Mouse (Mus musculus) testis, postnatal 10 days (tissue): Measurements from ENCODE around the gene Hdgfl2.

ENCODE experiments used
- DNase-seq: peaks from one replicate; pipeline ENCODE4 v3.0.0; 2021; ENCODE audit warnings: low spot score

Gene Hdgfl2

DNA sequence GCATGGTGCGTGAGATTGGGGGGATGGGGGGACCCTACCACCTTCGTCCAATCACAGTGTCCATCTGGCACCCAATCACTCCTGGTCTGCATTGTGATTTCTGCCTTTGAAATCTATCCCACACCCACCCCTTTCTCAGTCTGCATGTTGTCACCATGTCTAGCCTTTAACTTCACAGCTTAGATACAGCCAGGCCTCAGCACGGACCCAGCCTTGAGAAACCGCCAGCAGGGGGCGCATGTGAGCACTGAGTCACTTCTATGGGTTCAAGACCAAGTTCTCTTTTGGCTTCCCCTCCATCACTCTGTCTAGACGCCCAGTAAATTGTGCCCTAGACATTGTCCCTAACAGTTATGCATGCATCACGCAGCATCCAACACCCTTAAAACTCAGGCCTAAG is 52.4 kb downstream of the Hdgfl2 start:
- peak; percentile 90 for DNase-seq

DNA sequence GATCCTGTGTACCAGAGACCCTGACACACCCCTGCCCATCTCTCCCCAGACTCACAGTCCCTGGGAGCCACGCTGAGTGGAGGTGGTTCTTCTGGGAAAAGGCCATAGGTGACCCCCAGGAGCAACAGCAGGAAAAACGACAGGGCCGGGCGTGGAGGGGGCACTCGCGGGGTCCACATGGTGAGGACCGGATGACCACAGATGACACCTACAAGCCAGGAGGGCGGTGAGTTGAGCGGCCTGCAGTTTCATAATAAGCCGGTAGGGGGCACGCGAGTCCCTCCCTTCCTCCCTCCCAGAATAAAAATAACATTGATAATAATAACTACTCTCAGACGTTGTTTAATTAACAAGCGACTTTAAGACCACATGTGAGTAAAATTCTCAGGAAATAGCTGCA is 53.2 kb downstream of the Hdgfl2 start:
- peak; percentile 85 for DNase-seq

- peak; percentile 68 for DNase-seq
These were observed 54.3 kb downstream of the Hdgfl2 start for GRCm38 (mm10) chr17:56133457-56134363.

GRCm38 (mm10) chr17:56134463-56134971 is 55.1 kb downstream of the Hdgfl2 start:
- DNase-seq = peak; percentile 87

- DNase-seq = no peak
These were observed 57.1 kb downstream of the Hdgfl2 start for GRCm38 (mm10) chr17:56136558-56136957.

GRCm38 (mm10) chr17:56137839-56138613 is 58.6 kb downstream of the Hdgfl2 start:
- no peak for DNase-seq

DNA sequence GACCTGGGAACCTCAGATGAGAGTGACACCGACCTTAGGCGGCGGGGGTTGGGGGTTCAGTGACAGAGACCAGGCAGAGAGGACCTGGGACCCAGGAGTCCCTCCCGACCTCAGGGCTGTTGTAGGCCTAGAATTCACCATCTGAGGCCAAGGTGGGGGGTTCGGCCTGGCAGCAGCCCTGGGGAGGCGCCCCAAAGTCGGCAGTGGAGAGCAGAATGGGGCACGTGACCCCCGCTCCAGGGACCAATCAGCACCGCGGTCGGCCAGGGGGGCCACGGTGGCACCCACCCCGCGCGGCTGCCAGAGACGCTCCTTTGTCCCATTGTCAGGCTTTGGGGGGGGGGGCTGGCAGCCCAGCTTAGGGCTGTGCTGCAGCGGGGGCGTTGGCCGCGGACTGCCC is 59.9 kb downstream of the Hdgfl2 start:
- DNase-seq = no peak

- DNase-seq = peak; percentile 84
These were observed 60.6 kb downstream of the Hdgfl2 start, which contains the start of gene Sema6b for GRCm38 (mm10) chr17:56139858-56140595. Gene Sema6b (minus strand): TSS chr17:56140343.

GRCm38 (mm10) chr17:56141702-56142605 is 62.5 kb downstream of the Hdgfl2 start:
- peak; percentile 70 for DNase-seq

- DNase-seq = no peak
These were observed 65.1 kb downstream of the Hdgfl2 start for GRCm38 (mm10) chr17:56144546-56144945.

DNA sequence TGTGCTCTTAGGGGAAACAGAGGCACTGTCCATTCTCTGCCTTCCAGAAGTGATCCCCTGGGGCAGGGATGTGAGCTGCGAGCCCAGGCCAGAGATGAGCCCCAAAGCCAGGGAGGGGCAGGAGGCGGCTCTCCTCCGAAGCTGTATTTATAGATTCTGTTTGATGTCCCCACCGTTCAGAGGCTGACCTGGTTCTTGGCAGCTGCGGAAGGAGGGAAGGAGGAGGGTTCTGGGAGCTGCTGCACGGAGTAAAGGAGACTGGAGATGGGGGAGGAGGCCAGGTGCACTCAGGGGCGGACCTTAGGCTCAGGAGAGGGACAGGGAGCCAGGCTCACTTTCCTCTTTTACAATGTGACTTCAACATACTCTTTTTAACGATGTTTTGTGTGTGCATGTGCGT is 66.7 kb downstream of the Hdgfl2 start:
- no peak for DNase-seq

- DNase-seq = no peak
These were observed 68.0 kb downstream of the Hdgfl2 start for GRCm38 (mm10) chr17:56147420-56147819.

DNA sequence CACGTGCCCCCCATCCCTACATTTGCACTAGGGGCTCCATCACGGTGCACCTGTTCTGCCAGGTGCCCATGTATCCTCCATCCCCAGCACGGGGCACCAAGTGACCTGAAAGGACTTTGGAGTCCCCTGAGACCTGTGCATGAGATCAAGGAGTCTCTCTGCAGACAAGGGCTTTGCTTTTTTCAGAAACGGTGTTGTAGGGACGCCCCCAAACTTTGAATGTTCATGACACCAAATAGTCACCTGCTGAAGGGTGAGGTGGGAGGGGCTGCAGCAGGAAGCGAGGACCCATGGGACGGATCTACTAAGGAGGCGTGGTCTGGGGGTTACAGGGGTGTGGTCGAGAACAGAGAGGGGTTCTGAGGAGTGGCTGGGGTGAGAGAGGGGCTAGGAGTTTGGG is 68.8 kb downstream of the Hdgfl2 start:
- no peak for DNase-seq

DNA sequence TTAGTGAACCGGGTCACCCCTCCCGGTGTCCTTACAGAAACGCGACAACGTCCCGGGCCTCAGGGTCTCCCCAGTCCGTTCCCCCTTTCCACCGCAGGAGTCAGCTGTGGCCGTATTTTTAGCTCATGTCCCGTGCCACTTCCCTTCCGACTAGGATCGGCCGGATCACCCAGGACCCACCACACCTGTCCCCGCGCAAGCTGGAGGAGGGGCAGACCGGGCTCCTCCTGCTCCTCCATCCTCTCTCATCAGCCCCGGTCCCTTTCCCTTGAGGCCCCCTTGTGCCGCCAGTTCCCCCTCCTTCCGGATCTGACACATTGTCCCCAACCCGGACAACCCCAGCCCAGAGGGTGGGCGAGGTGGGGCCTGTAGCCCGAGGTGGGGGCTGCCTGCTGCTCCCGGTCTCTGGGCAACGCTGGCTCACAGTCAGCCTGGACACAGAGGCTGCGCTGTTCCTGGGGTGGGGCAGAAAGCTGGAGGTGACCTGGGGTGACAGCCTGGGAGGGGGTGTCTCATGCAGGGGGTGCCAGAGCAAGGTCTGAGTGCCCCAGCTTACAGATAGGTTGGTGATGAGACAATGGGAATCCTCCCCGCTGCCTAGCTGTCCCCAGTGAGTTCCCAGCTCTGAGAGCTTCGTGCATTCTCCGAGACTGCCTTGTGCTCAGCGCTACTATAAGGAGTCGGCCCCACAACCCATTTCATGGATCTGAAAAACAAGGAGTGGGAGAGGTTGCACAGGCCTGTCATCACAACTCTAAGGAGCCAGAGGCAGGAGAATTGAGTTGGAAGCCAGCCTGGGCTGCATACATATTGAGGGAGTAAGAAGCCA is 69.6 kb downstream of the Hdgfl2 start:
- DNase-seq = no peak

DNA sequence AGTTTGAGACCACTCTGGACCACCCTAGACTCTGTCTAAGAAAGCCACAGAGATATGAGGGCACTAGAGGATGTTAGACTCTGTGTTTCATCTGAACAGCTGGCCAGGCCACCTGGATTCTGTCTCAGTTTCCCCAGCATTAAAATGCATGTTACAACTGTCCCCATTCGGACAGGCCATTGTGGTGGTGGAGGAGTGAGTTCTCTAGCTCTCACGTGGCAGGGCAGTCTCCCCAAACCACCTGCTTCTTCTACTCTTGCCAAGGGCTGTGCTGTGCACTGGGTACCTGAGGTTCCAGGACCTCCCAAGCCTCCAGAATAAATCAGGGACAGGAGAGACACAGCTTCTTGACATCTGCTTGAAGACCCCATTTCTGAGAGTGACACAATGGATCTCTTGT is 70.5 kb downstream of the Hdgfl2 start:
- no peak for DNase-seq
